Mouse (Mus musculus): Measurements from ENCODE around the gene Oit3. TPM values are rescaled to one million over a fixed set of nuclear protein-coding genes. Genes with fewer than 3 reads are reported as not detected.

The Oit3 gene
- polyA plus RNA-seq (2015; fragmentation: Illumina TruSeq; extraction: RNeasy Lipid Tissue Mini Kit (QIAGEN cat#74804); ENCODE audit: insufficient read depth, low replicate concordance), result 1.9 TPM

GRCm38 (mm10) chr10:59441735-59442134, at the start of gene Oit3:
Oit3 (minus strand) TSS chr10:59441778.

DNA sequence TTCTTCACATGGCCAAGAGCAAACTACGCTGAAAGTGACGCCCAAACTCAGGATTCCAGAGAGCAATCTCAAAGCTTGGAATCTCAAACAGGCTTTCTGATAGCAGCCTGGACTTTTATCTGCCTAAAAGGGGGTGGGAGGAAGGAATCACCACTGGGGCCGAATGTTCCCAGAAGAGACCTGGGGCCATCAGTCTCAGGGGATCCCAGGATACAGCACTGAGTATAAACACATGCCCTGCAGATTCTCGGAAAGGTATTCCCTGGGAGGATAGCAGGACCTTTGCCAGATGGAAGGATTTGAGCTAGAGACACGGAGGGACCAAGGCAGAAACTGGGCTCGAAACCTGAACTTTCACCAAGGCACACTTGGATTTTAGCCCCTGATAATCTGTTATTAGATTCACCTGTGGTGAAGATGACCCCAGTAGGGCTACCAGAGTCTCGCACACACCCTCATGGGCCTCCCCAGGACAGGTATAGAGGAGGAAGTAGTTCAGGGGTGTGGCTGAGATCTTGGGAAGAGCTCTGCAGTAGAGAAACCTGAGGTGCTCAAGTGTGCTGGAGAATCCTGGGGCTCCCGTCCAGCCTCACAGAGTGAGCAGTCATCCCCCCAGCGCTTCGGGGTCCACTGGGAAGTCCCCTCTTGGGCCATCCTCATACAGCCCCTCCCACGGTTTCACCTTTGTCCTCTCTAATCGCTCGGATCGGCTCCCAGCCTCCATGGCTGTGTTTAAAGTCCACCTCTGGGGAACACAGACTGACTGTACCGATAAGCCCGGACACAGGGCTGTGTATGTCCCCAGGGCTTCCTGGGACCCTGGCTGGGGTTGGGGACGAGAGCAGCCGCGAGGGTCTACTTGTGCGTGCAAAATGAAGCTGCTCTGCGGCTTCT, 38.4 kb downstream of the Oit3 start, which contains the start of gene Pla2g12b:
Gene Pla2g12b, plus strand, starts transcription at position 762 of the 894 bp plus-strand sequence.

DNA sequence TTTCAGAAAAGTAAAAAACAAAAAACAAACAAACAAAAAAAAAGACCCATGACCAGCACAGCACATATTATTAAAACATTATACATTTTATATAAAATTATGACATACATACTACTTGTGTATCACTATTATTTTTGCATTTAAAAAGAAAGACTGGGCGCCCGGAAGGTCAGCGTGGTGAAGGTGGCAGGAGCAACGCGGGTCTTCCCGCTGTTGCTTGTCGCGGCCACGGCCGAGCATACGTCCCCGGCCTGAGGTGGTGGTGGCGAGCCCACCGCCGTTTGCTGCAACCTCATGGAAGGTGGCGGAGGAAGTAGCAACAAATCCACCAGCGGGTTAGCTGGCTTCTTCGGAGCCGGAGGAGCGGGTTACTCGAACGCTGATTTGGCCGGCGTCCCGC, 46.1 kb downstream of the Oit3 start, which contains the start of gene Gm10273:
Gene Gm10273, plus strand, starts transcription at position 172 of the 400 bp plus-strand sequence.

Other genes starting within 250 kb of the Oit3 start
- 15.4 TPM for gene Sept10, start 219.9 kb downstream of the Oit3 start, polyA plus RNA-seq (2015; fragmentation: Illumina TruSeq; extraction: RNeasy Lipid Tissue Mini Kit (QIAGEN cat#74804); ENCODE audit: insufficient read depth, low replicate concordance)
- 13.0 TPM for gene Sowahc, start 219.8 kb downstream of the Oit3 start, polyA plus RNA-seq (2015; fragmentation: Illumina TruSeq; extraction: RNeasy Lipid Tissue Mini Kit (QIAGEN cat#74804); ENCODE audit: insufficient read depth, low replicate concordance)
- gene P4ha1, start 118.5 kb downstream of the Oit3 start, polyA plus RNA-seq (2015; fragmentation: Illumina TruSeq; extraction: RNeasy Lipid Tissue Mini Kit (QIAGEN cat#74804); ENCODE audit: insufficient read depth, low replicate concordance), result 37.5 TPM
- gene Gm10273, start 46.1 kb downstream of the Oit3 start, polyA plus RNA-seq (2015; fragmentation: Illumina TruSeq; extraction: RNeasy Lipid Tissue Mini Kit (QIAGEN cat#74804); ENCODE audit: insufficient read depth, low replicate concordance), result 6.7 TPM
- not detected for gene Pla2g12b, start 38.1 kb downstream of the Oit3 start, polyA plus RNA-seq (2015; fragmentation: Illumina TruSeq; extraction: RNeasy Lipid Tissue Mini Kit (QIAGEN cat#74804); ENCODE audit: insufficient read depth, low replicate concordance)
- not detected for gene Gm10322, start 174.3 kb upstream of the Oit3 start, polyA plus RNA-seq (2015; fragmentation: Illumina TruSeq; extraction: RNeasy Lipid Tissue Mini Kit (QIAGEN cat#74804); ENCODE audit: insufficient read depth, low replicate concordance)
- 15.2 TPM for gene Mcu, start 174.9 kb upstream of the Oit3 start, polyA plus RNA-seq (2015; fragmentation: Illumina TruSeq; extraction: RNeasy Lipid Tissue Mini Kit (QIAGEN cat#74804); ENCODE audit: insufficient read depth, low replicate concordance)

Measured in spleen, adult 10 weeks (tissue).